Mouse (Mus musculus) thymus, postnatal 14 days (tissue): ENCODE measurements around the gene Anp32b.
A peak's percentile ranks its signal among the peaks of the same experiment; 100 is the strongest.

Experiments
- DNase-seq: peaks from one replicate; pipeline ENCODE4 v3.0.0; 2021

The Anp32b gene

DNA sequence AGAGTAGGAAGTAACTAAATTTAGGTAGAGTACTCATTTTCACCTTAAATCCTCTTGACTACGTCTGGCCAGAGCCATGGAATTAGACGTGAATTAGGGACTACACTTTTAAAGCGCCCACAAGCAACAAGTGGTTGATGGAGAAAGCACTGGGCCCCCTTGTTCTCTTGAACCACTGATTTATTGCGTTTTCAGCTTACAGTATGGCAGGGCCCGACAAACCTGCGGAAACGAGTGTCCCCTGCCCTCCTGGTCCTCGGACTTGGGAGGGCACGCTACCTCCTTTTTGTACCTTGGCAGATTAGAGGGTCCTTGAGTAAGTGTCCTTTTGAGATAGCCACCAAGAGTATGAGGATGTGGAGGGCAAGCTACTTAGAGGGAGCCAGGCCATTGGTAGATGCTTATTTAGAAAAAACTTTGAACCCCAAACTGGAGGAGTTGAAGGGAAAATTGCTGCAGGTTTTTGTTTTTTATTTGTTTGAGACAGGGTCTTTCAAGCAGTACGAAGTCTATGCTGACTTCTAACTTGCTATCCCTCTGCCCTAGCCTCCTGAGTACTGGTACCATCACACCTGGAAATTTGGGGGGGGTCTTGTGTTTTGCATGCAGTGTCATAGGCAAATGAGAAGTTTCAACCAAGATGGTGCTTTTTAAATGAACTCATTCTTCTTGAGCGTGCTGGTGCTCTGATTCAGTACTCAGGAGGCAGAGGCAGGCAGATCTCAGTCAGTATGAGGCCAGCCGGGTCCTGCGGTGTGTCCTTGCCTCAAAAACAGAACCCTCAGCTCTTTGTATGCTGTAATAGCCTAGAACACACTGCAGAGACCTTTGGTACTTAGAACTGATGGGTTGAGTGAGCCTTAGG, 2.4 kb downstream of the Anp32b start:
- peak; percentile 23 for DNase-seq

DNA sequence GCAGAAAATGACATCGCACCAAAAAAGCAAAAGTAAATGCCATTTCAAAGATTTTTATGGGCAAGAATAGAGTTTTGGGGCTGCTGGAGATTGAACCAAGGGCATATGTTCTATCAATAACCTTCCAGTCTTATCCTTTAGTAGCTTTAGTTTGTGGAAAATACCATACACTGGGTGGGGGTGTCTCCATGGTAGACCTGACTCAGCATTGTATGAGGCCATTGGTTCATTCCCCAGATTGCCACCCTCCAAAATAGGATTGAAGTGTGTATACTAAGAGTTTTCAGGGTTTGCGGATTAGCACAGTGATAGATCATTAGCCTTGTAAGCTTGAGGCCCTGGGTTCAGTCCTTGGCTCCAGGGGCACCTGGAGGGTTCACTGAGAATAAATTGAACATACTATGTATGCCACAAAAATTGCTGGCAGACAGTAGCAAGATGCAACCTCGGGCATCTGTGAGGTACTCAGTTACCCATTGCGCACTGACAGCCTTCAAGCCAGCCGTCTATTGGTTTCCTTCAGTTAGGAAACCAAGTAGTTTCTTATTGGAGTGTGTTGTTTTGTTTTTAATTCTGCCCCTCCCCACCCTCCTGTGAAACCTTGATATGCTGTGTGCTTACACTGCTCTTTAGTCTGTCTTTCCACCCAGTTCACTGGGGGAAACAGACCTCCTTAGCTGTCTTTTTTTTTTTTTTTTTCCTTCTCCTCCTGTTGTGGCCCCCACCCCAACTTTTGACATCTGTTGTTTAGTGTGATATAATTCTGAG, 3.6 kb downstream of the Anp32b start:
- no peak for DNase-seq

DNA sequence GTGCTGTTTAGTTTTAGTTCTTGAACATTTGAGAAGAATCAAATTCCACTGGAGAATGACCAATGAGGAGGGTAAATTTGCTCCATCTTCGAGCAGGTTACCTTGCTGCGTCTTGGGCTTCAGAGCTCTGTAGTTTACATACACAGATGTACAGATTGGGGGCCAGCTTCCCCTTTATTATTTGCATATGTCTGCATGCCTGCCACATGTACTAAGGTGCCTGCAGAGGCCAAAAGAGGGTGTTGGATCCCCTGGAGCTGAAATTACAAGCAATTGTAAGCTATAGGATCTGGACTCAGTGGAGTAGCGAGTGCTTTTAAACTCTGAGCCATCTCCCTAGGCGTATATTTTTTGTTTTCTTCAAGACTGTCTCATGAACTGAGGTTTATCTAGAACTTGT, 6.1 kb downstream of the Anp32b start:
- no peak for DNase-seq

DNA sequence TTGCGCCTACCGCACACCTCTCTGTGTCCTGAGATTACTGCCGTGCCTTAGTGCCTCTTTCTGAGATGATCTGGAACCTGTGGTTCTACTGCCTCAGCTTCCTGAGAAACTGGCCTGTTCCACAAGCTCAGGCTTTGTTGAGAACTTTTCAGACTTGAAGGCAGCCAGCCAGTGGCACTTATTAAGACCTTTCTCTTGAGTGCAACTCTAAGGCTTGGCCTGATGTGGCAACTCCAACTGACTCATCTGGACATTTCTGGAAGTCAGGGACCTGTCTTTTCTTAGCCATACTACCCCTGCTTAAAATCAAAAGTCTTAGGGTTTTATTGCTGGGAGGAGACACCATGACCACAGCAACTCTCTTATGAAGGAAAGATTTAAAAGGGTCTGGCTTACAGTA, 6.5 kb downstream of the Anp32b start:
- no peak for DNase-seq

DNA sequence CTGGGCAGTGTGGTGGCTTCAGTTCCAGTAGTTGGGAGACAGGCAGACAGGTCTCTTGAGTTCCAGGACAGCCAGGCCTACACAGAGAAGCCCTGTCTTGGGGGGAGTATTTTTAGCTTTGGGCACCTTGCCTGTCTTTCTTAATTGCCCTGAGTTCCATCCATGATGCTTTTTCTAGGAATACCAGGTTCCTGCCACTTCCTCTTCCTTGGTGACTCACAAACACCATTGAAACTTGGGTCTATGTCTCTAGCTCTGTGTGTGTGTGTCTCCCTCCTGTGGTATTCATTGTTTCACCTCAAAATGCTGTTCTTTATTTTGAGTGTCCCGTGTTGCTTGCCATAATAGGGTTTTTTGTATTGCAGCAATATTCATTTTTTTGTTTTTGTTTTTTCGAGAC, 7.7 kb downstream of the Anp32b start:
- DNase-seq: no peak

DNA sequence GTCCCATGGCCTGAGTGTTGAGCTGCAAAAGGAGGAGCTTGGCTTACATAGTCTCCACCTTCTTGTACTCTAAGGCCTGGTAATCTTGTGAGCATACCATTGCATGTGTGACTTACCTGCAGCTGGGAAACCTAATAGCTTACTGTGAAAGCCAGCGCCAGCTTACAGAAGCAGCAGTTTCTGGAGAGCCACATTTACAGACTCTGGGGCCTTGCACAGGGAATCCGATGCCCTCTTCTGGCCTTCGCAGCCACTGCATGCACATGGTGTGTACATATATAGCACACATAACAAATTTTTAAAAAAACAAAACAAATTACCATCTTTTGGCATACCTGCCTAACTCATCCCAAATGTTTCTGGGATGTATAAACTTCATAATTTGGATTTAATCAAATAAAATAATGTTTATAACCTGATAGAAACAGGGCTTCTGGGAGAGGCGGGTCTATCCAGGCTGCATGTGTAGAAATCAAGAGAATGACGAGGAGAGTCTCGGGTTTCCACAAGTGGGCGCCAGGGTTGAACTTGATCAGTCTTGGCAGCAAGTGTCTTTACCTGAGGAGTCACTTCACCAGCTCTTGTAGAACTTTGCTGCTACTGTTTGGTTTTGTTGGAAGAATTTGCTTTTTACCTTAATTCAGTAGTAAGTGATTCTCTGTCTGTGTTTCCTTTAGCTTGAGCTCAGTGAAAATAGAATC, 12.6 kb downstream of the Anp32b start:
- peak; percentile 83 for DNase-seq

DNA sequence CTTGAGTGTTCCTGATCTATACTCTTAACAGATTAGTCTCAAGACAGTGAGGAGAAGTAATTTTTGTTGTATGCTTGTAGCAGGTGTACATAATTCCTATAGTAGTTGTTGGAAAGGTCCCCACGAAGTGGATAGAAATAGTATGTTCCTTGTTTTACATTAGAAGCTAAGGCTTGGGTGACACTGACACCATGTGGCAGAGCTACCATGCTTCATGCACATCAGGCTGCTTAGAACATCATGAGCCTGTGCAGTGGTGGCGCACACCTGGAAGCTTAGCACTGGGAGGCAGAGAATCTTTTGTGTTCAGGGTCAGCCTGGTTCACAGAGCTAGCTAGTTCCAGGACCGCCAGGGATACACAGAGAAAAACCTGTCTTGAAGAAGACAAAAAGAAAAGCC, 15.0 kb downstream of the Anp32b start:
- DNase-seq: no peak

DNA sequence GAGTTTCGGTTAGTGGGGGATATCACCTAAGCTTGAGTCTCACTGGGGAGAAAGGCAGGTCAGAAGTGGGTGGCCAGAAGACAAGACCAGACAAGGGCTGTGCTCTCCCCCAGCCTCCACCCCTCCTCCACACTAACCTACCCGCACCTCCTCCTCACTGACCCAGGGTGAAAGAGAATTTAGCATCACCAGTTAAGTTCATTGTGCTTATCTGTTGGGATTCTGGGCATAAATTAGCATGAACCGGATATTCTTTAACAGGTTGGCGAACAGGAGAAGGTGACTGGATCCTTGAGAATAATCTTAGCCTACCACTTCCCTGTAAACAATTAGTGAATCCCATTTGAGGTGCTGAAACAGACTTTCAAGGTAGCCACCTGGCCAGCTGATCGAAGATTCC, 24.4 kb downstream of the Anp32b start:
- DNase-seq: no peak

DNA sequence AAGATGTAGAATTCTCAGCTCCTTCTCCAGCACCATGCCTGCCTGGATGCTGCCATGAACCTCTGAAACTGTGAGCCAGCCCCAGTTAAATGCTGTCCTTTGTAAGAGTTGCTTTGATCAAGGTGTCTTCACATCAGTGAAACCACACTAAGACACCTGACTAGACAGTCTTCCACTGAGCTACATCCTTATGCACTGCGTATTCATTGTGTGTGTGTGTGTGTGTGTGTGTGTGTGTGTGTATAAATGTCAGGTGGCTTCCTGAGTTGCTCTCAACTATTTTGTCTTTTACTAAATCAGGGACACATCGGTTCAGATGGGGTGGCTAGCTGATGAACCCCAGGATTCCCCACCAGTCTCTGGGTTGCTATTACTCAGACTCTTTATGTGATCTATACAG, 28.4 kb downstream of the Anp32b start:
- DNase-seq: no peak

DNA sequence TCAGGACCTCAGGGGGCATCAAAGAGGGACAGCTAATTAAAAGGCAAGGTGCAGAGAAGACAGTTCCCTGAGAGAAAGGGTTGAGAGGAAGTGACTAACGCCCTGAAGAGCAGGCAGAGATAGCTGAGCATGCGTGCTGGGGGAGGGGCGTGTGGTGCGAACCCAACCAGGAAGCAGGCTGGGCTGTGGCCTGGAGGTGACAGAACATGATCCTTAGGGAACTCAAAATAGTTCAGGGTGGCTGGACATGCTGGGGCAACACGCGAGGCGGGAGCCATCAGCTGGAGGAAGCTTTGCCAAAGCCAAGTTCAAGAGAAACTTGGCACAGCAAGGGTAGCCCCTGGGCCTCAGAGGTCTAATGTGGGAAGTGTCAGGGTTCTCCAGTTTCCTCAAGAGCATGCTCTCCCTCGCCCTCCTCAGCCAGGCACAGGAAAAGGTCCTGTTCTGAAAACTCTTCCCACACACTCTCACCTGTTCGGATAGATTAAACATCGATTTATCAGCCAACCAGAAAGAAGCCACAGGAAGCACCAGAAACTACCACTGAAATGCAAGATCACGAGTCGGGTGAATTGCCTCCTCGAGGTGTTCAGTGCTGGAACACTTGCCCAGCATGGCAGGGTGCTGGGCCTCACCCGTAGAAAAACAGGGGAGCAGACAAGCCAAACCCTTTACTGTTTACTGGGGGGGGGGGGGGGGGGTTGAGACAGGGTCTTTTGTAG, 35.2 kb downstream of the Anp32b start:
- peak; percentile 95 for DNase-seq

DNA sequence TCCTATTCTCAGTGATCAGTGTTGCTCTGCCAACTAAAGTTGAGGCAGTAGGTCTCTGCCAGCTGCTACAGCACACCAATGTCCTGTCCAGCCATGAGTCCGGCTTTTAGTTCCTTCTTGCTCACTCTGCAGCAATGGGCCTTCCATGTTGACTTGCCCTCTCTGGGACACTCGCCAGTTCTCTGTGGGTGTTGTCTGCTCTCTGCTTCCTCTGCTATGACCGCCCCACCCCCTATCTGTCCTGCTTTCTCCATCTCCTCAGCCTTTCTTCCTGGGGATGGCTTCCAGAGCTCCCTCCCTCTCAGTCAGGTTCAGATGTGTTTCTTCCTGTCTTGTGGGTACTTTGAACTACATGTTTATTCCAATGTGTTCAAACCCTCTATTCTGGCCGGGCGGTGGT, 36.6 kb downstream of the Anp32b start:
- DNase-seq: no peak

DNA sequence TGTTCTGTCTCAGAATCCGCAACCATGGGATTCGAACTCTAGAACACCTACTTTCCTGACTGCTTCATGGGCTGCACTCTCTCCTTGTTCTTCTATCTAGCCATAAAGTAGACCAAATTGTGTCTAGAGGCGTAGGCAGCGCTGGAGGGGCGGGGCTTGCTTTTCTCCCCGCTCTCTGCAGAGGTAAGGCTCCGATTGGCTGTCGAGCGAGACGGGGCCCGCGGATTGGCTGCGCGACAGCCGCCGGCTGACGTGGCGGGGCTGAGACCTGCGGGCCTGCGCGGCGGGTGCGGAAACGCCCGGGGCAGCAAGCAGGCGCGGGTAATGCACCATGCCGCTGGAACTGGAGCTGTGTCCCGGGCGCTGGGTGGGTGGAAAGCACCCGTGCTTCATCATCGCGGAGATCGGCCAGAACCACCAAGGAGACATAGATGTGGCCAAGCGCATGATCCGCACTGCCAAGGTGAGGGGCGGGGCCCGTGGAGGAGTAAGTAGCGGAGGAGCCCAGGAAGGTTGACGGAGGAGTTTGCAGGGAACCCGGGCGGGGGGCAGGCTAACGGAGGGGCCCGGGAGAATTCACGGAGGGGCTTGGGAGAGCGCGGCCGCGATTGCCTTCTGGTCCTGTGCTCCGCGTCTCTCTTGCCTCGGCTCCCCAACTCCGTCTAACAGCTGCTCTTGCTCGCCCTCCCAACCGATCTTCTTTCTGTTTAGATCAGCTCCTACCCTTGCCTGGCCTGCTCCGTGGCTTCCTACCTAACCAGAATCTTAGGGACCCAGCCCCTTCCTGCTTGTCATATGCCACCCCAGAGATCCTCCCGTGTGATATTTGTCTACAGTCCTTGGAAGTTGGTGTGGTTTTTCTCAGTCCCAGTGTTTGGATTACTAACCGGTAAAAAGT, 38.6 kb downstream of the Anp32b start, which contains the start of gene Nans:
Gene Nans (plus strand): TSS at position 221 of the 898 bp plus-strand sequence.
- DNase-seq: peak; percentile 97

DNA sequence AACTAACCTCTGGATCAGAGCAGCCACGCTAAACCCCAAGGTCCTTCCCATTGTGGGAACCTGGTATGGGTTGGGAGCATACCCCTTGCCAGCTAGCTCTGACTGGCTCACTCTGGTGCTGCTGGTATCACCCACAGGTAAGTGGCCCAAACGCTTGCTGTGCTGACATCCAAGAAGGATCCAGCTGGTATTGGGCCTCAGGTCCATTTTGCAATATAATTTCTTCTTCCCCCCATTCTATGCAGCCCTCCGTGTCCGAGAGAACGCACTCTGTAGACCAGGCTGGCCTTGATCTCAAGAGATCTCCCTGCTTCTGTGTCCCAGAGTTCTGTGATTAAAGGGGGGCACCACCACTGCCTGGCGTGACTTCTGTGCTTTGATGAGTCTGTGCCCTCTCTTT, 42.4 kb downstream of the Anp32b start:
- no peak for DNase-seq

DNA sequence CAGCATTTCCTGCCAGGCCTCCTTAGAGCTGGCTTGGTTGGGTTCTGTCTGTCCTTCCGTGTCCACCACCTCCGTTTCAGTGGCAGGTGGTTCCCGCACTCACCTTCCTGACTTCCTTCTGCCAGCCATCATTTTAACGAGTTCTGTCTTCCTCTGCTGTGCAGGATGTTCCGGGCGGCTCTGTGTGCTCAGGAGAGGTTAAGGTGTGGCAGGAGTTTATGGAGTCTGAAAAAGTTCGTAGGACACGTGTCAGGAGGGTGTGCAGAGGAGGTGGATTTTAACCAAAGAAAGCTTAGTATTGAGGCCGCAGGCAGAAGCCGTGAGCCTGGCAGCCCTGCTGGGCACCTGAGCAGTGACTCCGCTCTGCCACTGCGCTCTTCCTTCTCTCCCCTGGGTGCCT, 44.8 kb downstream of the Anp32b start:
- DNase-seq: no peak

DNA sequence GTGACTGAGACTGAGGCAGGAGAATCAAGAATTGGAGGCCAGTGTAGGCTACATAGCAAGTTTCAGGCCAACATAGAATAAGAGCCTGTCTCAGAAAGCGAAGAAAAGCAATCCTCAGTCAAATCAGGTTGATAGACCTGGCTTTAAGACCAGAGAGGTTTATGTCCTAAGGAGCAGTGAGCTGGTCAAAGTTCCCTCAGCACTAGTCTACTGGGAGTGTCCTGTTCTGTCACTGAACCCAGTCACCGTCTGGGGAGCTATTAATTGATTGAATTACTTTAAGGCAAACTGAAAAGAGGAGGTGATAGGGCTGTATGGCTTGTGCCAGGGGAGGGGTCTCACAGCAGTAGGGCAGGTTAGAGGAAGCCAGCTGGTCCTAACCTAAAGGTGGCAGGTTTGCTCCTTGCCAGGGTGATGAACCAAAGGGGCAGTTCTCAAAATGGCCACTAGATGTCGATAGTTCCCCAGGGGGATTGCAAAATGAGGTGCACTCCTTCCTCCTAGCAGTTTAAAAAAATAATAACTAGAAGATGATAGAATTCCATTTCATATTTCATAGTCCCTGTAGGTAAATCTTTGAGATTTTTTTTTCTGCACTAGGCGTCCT, 46.7 kb downstream of the Anp32b start:
- DNase-seq: peak; percentile 87

DNA sequence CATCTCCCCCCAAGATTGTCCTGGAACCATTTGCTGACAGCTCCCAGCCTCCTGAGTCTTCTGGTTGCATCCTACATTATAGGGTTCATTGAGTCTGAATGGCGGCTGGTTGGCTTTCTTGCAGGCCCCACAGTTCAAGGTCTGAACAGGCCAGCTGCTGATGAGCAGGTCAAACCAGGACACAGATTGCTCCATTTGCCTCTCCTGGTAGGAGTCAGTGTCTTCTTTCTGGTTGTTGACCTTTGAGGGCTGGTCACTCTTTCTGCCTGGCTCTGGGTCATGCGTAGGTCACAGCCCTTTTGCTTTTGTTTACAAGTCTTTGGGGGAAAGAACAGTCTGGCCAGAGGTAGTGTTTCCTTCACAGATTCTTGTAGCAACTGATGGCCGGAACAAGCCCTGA, 47.8 kb downstream of the Anp32b start:
- DNase-seq: no peak

DNA sequence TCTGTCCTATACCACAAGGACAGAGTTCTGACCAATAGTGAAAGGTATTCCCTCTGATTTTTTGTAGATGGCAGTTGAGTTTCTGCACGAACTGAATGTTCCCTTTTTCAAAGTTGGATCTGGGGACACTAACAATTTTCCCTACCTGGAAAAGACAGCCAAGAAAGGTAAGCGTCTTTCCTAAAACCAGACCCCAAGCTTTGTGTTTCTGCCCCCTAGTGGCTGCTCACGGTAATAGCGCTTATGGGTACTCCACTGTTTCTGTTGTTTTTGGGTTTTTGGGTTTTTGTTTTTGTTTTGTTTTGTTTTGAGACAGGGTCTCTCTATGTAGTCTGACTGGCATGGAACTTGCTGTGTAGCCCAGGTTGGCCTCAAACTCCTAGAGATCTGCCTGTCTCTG, 48.3 kb downstream of the Anp32b start:
- DNase-seq: peak; percentile 60

DNA sequence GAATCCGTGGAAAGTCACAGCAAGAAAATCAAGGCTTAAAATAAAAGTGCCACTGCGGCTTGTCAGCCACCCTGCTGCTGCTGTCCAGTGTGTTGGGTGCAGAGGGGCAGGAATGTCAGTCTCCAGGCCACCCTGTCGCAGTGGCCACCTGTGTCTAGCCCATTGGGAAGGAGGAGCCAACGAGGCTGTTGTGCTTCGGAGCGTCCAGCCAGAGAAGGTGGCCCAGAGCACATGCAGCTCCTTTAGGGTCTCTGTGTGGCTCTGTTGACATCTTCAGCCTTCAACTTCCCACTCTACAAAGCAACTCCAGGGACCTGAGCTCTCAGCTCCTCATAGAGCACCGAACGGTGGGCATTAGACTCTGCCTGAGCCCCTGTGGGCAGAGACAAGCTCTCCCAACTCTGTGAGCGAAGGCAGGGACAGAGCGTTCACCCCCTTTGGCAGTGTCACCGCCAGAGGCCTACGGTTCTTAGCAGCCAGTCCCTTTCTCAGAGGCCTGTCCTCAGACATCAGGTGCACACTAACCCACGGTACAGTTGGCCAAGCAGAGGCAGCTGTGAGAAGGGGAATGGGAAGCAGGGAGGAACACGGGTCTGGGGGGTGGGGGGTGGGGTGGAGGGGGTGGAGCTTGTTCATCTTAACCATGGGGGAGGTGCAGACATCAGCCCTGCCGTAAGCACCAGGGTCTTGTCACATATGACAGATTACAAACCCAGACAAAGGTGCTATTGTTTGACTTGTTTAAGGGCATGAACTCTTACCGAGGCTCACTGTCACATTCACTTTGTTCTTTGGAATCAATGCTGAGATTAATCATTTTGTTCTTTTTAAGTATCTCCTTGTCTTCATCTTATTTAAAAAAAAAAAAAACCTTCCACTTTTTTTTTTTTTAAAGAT, 52.2 kb downstream of the Anp32b start:
- DNase-seq: no peak

DNA sequence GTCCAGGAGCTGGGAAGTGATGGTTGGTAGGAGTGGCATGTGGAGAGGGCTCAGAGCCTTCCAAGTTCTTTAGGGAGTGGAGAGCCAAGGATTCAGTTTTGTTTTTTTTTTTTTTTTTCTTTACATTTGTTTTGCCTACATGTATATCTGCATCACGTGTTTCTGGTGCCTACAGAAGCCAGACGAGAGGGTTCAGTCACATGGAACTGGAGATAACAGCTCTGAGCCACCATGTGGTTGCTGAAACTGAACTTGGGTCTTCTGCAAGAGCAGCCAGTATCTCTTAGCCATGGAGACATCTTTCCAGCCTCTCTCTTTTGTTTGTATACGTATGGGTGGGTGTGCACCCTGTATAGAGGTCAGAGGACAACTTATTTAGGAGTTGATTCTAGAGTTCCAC, 53.2 kb downstream of the Anp32b start:
- DNase-seq: no peak

DNA sequence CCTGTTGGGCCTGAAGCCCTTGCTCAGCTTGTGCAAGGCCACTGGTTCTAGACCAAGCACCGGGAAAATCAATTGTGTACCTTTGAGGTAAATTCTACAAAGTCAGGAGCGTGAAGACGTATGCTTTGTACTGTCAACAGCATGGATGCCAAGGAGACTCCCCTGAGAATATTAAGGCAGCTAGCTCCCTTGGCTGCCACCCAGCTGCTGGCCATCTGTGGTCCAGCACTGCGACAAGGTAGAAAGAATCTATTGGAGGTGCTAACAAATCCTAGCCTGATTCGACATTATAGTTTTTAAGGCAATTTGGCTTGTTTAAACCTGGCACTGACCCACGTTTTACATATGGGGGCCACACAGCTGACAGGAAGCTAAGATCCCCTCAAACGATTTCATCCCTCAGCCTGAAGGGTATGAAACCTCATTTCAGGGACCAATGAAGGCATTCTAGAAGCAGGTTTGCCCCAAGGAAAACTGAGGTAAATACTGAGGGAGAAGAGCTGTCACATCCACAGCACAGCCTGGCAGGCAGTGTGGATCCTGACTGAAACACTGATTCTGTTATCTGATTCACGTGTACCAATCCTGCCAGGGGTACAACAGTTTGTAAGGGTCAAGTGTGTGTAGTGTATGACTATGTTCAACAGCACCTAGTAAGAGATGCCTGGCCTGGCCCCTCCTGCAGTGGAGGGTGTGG, 54.8 kb downstream of the Anp32b start:
- no peak for DNase-seq
